Mouse (Mus musculus) adrenal gland, adult 18-20 months (tissue): ENCODE results near the gene Mettl15. TPM values are rescaled to one million over a fixed set of nuclear protein-coding genes. Genes with fewer than 3 reads are reported as not detected.
"Not testable (repeated sequence)": the region's sequence is repeated elsewhere in the genome, so short reads cannot be mapped to it uniquely, and the experiment has no call there.

ENCODE experiments used
- DNase-seq, 2 experiments: peaks; one replicate each; pipeline ENCODE4 v3.0.0; 2021 to 2022; ENCODE audit warnings: low spot score in 2 of 2
- long read RNA-seq, 2 experiments: library from polyadenylated mRNA; stranded (forward); transcript quantifications; one replicate each; pipeline ENCODE4 v2.0.0; 2021
- total RNA-seq, 2 experiments: library from RNA; stranded (reverse); gene quantifications; 1 replicate in 1 of 2; 2 replicates in 1 of 2; pipeline ENCODE4 v1.2.3; 2021

Gene Mettl15
- 1 to 10 TPM; 5.4 to 6.0 TPM for total RNA-seq
- long read RNA-seq, experiment 1, partial matches to known transcripts: 0 of 2 reads
- long read RNA-seq, experiment 1, other reads (novel, unspliced or antisense): 0 of 2 reads
- long read RNA-seq, experiment 2, partial matches to known transcripts: 0 of 4 reads
- long read RNA-seq, experiment 2, other reads (novel, unspliced or antisense): 1 of 4 reads

GRCm38 (mm10) chr2:109280600-109281340, at the start of gene Mettl15, which contains the start of gene Kif18a:
TSS of gene Mettl15 (minus strand) at chr2:109280748.
TSS of gene Kif18a (plus strand) at chr2:109280738.
- DNase-seq: peak; percentile 89 to 92

GRCm38 (mm10) chr2:109311369-109311768, 30.8 kb upstream of the Mettl15 start:
- DNase-seq: no peak

GRCm38 (mm10) chr2:109303638-109304037, 23.1 kb upstream of the Mettl15 start:
- no peak for DNase-seq

- DNase-seq: no peak
Observed at GRCm38 (mm10) chr2:109302234-109302633, 21.7 kb upstream of the Mettl15 start.

- DNase-seq: no peak
Observed at GRCm38 (mm10) chr2:109298160-109298559, 17.6 kb upstream of the Mettl15 start.

GRCm38 (mm10) chr2:109296264-109296663, 15.7 kb upstream of the Mettl15 start:
- DNase-seq: no peak

GRCm38 (mm10) chr2:109289327-109289726, 8.8 kb upstream of the Mettl15 start:
- no peak for DNase-seq

- no peak for DNase-seq
Observed at GRCm38 (mm10) chr2:109284121-109284520, 3.6 kb upstream of the Mettl15 start.

GRCm38 (mm10) chr2:109281341-109281690, 768 bp upstream of the Mettl15 start:
- DNase-seq: no peak

GRCm38 (mm10) chr2:109280272-109280599, 312 bp downstream of the Mettl15 start:
- no peak for DNase-seq

GRCm38 (mm10) chr2:109278036-109278435, 2.5 kb downstream of the Mettl15 start:
- peak; percentile 41 to 48 for DNase-seq

GRCm38 (mm10) chr2:109277593-109277992, 3.0 kb downstream of the Mettl15 start:
- no peak for DNase-seq

GRCm38 (mm10) chr2:109273098-109273497, 7.5 kb downstream of the Mettl15 start:
- DNase-seq: no peak

GRCm38 (mm10) chr2:109262779-109263178, 17.8 kb downstream of the Mettl15 start:
- DNase-seq: no peak

- peak in 1 of 2 experiments; percentile 25 for DNase-seq
Observed at GRCm38 (mm10) chr2:109241947-109242346, 38.6 kb downstream of the Mettl15 start.

- DNase-seq: no peak
Observed at GRCm38 (mm10) chr2:109235741-109236140, 44.8 kb downstream of the Mettl15 start.

- DNase-seq: no peak
Observed at GRCm38 (mm10) chr2:109233876-109234275, 46.7 kb downstream of the Mettl15 start.

GRCm38 (mm10) chr2:109230443-109230842, 50.1 kb downstream of the Mettl15 start:
- DNase-seq: no peak

GRCm38 (mm10) chr2:109227196-109227595, 53.4 kb downstream of the Mettl15 start:
- no peak for DNase-seq

GRCm38 (mm10) chr2:109221470-109221869, 59.1 kb downstream of the Mettl15 start:
- no peak for DNase-seq

- DNase-seq: not testable (repeated sequence)
Observed at GRCm38 (mm10) chr2:109216678-109217077, 63.9 kb downstream of the Mettl15 start.

- not testable (repeated sequence) for DNase-seq
Observed at GRCm38 (mm10) chr2:109210641-109211040, 69.9 kb downstream of the Mettl15 start.

- no peak for DNase-seq
Observed at GRCm38 (mm10) chr2:109208032-109208431, 72.5 kb downstream of the Mettl15 start.
